Mouse (Mus musculus) urinary bladder, postnatal 4 days (tissue): ENCODE data around the gene Ugt2b38.
"Not testable (repeated sequence)": the region's sequence is repeated elsewhere in the genome, so short reads cannot be mapped to it uniquely, and the experiment has no call there.

Experiments
- DNase-seq, 2 experiments: peaks; one replicate each; pipeline ENCODE4 v3.0.0; 2021 to 2022; ENCODE audit warnings: low spot score in 2 of 2

The Ugt2b38 gene

DNA sequence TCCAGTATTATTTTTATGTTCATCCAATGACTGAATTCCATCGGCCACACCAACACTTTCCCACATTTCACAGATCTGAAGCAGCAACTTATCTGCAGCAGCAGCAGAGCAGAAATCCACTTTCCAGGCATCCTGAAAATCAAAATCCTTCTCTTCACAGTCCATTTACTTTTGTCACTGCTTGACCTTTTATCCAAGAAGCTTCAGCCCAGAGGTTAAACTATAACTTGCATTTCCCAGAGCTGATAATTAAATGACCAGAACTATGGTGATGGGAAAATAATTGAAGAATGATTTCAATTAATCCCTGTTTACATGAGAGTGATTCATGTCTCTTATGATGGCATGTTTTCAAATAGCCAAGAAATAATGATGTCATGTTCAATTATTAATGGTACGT, at the start of gene Ugt2b38:
Gene Ugt2b38, minus strand, starts transcription at position 163 of the 400 bp plus-strand sequence.
- not testable (repeated sequence) for DNase-seq

DNA sequence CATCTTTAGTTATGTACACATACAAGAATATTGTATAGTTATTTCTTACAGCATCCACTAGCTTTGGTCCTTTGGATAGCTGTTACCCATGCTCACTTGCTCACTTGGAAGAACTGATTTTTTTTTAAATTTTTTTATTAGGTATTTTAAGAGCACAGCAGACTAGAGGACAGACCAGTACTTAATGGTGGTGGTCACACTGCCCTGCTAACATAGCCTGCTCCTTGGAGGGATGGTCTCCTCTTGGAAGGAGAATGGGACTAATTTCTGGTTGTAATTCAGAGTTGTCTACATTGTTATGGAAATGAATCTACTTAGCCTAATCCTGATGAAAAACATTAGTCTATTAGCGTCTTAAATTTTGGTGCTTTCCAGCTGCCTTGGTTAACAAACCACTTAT, 34.8 kb upstream of the Ugt2b38 start:
- no peak for DNase-seq

DNA sequence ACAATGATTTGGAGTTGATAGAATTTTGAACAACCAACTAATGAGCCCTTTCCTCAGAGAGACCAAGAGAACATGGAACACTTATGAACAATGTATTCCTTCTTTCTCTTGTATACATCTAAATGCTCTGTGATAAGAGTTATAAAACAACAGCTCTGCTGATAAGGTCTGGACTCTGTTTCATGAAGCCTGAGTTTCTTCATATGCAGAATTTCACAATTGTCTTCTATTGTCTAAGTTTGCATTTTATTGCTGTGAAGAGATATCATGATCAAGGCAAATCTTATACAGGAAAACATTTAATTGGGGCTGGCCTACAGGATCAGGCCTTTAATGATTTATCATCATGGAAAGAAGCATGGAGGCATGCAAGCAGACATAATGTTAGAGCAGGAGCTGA, 33.7 kb upstream of the Ugt2b38 start:
- no peak for DNase-seq

DNA sequence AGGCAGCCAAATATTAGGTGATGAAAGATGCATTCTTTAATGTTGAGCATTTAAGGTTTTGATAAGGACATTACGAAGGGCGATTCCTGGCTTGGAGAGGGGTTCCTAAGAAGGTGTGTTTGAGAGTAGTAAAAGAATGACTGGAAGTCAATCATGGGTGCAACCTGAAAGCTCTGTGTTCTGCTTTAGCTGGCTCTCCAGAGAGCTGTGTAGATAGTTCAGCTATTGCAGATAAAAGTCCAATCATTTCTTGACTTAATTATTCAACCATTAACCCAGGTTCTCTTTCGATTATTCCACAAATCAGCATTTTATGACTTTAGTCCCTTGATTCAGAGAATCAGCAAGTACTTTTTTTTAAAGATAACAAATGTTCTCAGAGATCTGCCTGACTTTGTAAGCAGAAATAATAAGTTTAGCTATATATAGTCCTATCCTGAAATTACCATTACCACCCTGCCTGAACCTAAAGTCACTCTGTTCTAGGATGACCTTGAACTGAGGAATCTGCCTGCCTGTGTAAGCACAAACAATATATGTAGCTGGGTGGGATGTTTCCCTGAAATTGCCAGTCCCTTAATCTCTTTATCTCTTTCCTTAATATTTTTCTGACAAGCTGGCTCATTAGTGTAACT, 32.3 kb upstream of the Ugt2b38 start:
- DNase-seq, result no peak

DNA sequence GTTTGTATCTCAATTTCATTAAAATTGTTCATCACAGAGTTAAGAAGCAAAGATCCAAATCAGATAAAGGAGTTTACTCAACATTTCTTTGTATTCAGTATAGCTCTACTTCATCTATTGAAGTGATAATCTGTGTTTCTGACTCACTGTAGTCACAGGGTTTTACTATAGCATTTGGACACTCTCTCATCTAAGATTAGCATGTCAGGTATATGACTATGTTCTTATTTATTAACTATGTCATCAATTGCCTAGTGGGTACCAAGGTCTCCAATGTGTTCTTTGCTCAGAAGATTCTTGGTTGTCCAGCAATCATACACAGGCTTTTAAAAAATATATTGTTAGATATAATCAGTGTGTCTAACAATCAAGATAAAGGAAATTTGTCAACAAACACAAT, 31.5 kb upstream of the Ugt2b38 start:
- DNase-seq, result no peak

DNA sequence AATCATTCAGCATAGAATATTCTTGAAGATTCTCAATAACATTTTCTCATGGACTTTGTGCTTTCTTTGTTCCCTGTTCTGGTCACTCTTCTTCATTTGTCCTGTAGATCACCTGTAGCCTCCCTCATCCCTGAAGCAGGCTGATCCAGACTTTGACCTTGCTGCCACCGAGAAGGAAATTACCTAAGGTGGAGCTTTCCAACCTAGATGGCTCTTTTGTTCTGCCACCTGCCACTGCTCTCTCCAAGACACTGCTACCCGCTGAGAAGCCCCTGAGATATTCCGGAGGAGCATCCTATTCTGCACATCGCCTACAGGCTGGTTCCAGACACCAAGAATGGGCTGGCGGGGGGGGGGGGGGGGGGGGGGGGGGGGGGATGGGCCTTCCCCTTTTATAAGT, 28.5 kb upstream of the Ugt2b38 start:
- not testable (repeated sequence) for DNase-seq

DNA sequence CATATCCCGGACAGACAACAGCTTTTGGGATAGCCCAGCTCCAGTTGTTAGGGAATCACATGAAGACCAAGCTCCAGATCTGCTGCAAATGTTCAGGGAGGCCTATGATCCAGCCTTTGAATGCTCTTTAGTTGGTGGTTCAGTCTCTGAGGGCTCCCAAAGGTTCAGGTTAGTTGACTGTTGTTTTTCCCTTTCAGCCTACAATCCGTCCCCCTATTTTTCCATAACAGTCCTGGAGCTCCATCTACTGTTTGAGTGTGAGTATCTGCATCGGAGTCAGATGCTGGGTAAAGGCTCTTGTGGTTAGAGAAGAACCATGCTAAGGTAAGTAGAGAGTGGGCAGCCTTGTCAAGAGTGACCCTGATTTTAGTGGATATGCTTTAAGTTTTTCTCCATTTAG, 12.3 kb upstream of the Ugt2b38 start:
- no peak for DNase-seq

DNA sequence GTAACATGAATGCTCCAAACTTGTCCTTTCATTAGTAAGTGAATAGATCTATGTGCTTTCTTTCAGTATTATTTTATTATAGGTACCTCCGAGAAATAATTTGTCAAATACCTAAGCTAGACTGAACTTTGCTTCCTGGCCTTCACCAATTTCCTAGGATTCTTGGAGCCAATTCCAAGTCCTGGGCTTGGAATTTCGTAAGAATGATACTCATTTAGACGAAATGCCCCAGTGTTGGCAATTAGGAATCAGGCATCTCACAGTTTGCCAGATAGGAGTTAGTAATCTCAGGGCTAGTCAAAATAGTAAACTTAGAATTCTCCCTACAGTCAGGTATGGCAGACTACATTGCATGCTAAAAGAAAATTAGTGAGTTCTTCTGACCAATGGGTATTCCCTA, 1.7 kb upstream of the Ugt2b38 start:
- no peak for DNase-seq

DNA sequence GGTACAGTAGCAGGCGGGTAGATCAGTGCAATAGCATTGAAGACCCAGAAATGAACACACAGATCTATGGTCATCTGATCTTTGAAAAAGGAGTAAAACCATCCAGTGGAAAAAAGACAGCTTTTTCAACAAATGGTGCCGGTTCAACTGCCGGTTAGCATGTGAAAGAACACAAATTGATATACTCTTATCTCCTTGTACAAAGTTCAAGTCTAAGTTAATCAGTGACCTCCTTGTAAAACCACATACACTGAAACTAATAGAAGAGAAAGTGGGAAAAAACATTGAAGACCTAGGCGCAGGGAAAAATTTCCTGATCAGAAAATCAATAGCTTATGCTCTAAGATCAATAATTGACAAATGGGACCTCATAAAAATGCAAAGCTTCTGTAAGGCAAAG, 27.0 kb downstream of the Ugt2b38 start:
- no peak for DNase-seq

DNA sequence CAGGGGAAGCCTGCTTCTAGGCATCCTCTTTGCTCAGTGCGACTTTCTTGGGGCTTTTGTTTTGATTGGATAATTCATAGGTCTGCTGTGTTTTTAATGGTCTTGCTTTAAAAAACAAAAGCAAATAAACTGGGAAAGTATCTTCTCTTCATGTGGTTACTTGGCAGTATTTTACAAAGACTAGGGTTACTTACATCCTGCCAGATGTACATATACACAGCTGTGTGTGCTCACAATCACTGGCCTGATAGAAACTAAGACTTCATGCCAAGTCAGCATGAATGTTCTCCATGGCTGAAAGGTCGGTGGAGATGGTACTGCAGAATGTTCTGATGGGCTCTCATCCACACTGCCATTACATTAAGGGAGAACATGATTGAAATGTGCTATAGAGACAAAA, 33.2 kb downstream of the Ugt2b38 start:
- no peak for DNase-seq

DNA sequence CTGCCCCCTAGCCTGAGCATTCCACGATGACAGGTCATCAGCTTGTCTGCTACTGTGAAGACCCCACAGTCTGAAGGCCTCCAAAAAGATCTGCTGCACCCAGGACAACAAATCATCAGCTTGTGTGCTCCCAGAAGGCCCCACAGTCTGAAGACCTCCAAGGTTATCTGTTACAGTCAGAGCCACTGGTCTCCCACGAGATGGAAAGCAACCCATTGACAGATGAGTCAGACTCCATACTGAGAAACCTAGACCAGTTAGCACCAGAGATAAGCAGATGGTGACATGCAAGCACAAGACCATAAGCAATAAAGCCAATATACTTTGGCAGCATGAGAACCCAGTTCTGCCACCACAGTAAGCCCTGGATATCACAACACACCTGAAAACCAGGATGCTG, 43.8 kb downstream of the Ugt2b38 start:
- DNase-seq, result no peak

DNA sequence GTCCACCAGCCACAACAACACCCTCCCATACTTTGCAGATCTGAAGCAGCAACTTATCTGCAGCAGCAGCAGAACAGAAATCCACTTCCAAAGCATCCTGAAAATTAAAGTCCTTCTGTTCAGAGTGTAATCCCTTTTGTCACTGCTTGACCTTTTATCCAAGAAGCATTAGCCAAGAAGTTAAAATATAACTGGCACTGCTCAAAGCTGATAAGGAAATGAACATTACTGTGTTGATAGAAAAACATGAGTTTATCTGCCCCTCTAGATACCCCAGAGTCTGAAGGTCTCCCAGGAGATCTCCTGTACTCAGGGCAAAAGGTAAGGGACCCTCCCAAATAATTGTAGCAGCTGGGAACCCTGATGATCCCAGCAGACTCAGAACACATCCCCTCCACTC, 44.2 kb downstream of the Ugt2b38 start:
- no peak for DNase-seq

DNA sequence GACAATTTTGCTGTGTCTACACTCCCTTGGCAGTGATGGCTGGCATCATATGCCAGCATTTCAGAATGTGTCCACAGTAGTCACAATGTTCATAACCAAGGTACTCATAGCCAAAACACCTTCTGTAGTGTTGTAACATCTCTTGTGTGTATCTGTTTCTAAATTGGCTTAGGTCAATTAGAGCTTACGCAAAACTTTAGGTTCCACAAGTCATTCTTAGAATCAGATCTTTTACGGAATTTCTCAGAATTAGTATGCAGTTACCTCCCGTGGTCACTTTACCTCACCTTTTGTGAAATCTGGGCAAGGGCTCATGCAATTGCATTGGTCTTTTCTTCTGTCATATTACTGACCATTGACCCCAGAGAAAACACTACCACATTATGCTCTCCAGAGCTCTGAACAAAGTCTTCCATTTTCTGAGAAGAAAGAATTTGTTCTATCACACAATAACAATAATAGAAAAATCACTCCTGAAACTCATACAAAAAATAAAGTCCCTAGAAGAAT, 48.1 kb downstream of the Ugt2b38 start:
- DNase-seq, result no peak

DNA sequence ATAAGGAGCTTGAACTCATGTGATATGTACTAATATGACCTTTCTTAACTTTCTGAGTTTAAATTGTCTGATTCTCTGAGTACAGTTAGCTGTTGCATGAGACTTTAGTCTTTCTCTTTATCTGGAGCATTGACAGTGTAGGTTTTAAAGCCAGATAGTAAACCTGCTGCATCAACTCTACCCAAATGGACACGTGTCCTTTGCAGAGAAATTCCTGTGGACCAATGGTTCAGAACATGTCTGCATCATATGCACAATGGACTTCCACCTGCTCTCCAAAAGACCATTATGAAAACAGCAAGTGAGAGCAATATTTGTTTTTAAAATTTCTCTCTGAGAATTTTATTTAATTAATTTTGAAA, 50.5 kb downstream of the Ugt2b38 start:
- DNase-seq, result no peak

DNA sequence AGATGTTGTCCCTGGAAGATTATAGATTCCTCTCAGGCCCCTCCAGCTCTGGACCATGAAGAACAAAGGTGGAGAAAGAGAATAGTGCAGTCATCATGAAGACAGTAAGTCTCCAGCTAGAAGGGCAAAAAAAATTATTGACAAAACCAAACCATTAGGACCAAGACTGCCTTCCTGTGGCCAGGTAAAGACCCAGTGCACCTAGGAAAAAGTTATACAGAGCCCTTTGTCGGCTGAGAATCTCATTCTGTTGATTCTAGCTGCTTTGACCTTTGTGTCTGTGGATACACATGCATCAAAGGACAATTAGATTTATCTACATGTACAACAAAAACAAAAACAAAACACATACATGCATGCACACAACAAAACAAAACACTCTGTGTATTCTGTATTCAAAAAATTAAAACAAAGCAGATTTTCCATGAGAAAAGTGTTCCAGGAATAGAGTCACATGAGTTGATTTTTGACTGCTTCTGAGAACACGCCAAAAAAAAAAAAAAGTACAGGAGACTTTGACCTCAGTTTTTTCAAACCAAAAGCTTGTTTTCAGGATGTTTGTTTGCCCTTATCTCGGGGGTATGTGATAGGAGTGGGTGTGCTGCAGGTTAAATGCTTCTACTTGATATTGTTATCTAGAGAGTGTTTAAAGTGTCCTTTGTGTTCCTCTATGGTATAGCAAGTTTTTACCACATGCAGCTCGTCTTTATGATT, 51.1 kb downstream of the Ugt2b38 start:
- DNase-seq, result not testable (repeated sequence)
